10 mouse cellular contexts compared by ENCODE assay signal in the genomic region with DNA sequence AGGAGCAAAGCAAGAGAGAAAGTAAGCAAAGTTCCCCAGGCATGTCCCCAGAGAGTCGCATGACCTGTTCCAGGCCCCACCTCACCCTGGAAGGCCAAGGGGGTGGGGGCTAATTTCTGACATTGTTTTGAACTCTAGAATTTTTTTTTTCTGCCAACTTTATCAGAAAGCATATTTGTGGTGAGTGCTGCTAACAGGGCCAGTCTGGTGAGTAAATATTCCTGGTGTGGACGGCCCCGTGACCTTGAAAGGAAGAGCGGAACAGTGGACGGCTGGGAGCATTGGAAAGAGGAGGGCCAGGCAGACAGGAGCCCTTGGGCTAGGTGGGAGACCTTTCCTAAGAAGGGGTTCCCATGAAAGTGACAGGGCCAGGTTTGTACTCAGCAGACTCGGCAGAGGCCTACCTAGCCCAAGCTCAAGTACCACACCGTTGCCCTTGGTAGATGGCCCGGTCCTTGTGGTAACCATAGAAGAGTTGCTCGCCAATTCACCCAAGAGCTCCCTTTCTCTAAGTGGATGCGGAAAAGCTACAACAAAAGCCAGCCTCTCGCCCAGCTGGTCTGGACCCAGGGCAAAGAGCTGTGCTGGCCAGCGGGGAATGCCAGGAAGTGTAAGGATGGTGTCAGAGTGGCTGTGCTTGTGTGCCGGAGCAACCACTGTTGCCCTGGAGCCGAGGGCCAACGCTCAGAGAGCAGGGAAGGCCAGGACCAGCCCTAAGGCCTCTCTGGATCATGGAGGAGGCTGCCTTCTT.
DNase-seq lines count a peak whose midpoint lies in the region; ATAC-seq lines count a peak whose summit lies in the region.
"Had no signal": no experiment of that assay in that cellular context is flagged by ENCODE, and none has a peak within 500 bp of the region (broad histone marks: within the 10 kb centered on the region; RNA-seq: fewer than 3 reads in every experiment).

No protein-coding gene starts in this region.

- 80% methylated on average over 15 of the region's 15 CpGs for WGBS in hindbrain, embryonic 10.5 days
- WGBS in hindbrain, embryonic 16.5 days: 71% methylated on average over 15 of the region's 15 CpGs

- no peak overlapping the region for H3K9ac ChIP-seq in hindbrain, embryonic 16.5 days (ENCODE audit: low read depth, low read length)

- H3K4me1 ChIP-seq in hindbrain, embryonic 10.5 days (replicated peaks): peaks cover 98% of the 10 kb centered on the region
- H3K4me1 ChIP-seq in hindbrain, embryonic 16.5 days (ENCODE audit: control insufficient read depth, insufficient read depth, low read depth, low read length): peaks cover 6% of the 10 kb centered on the region; the same call in 1 of the 2 replicates

- H3K4me2 ChIP-seq in hindbrain, embryonic 16.5 days (ENCODE audit: low read length): no peak overlapping the region
- H3K4me2 ChIP-seq: forebrain, embryonic 13.5 days had no signal

- peak overlapping the region; percentile 64 for H3K27ac ChIP-seq in hindbrain, embryonic 10.5 days
- H3K27ac ChIP-seq in hindbrain, embryonic 16.5 days (ENCODE audit: low read depth, low read length): no peak overlapping the region
- H3K27ac ChIP-seq: forebrain, embryonic 13.5 days had no signal

- no peak overlapping the region for H3K4me3 ChIP-seq in hindbrain, embryonic 10.5 days
- no peak overlapping the region for H3K4me3 ChIP-seq in hindbrain, embryonic 16.5 days (ENCODE audit: low read length)
- H3K4me3 ChIP-seq: forebrain, embryonic 13.5 days had no signal

- no peak for ATAC-seq in hindbrain, embryonic 16.5 days
- ATAC-seq: forebrain, embryonic 13.5 days had no signal

- intact Hi-C loops in left cerebral cortex, postnatal 10 days (cut with DNase I): no loop called here

- no peak for DNase-seq in hindbrain, embryonic 10.5 days (ENCODE audit: low spot score)
- peak; percentile 36 for DNase-seq in MN1 (ENCODE audit: low spot score)
- DNase-seq in kidney, adult 9 months: peak; percentile 35
- DNase-seq in lung, postnatal 25 days (ENCODE audit: low spot score): peak; percentile 72
- no peak for DNase-seq in left cerebral cortex, postnatal 10 days (ENCODE audit: extremely low spot score in 1 of 2, low spot score in 2 of 2)
- DNase-seq in adrenal gland, postnatal 4 days (ENCODE audit: low spot score in 2 of 2): no peak
- DNase-seq in cerebellum, postnatal 4 days (ENCODE audit: low spot score in 2 of 2): no peak
- DNase-seq: adrenal gland, postnatal 25 days had no signal

- H3K27me3 ChIP-seq in hindbrain, embryonic 10.5 days (ENCODE audit: insufficient read depth, poor library complexity, severe bottlenecking): peaks cover 98% of the 10 kb centered on the region
- H3K27me3 ChIP-seq in hindbrain, embryonic 16.5 days (replicated peaks; ENCODE audit: control insufficient read depth, insufficient read depth, low read length): peaks cover 7% of the 10 kb centered on the region

- H3K9me3 ChIP-seq in hindbrain, embryonic 10.5 days: no peaks in the 10 kb centered on the region
- no peaks in the 10 kb centered on the region for H3K9me3 ChIP-seq in hindbrain, embryonic 16.5 days (ENCODE audit: control insufficient read depth, low read length)
- H3K9me3 ChIP-seq: forebrain, embryonic 13.5 days had no signal

- peaks cover 12% of the 10 kb centered on the region; the same call in 1 of the 2 replicates for H3K36me3 ChIP-seq in hindbrain, embryonic 10.5 days
- no peaks in the 10 kb centered on the region for H3K36me3 ChIP-seq in hindbrain, embryonic 16.5 days (ENCODE audit: control insufficient read depth, insufficient read depth, low read length)

Comparison
In these comparisons a context has a peak if more than half of its experiments do, and no peak if none do; other contexts are left out.
1. DNase-seq: peak in MN1 (single experiment), kidney, adult 9 months (single experiment) and lung, postnatal 25 days (single experiment); none in hindbrain, embryonic 10.5 days (single experiment), left cerebral cortex, postnatal 10 days (0 of 2), adrenal gland, postnatal 4 days (0 of 2) and cerebellum, postnatal 4 days (0 of 2).